Mouse (Mus musculus) lung, embryonic 15.5 days (tissue): Measurements from ENCODE around the gene Elf2. TPM values are rescaled to one million over a fixed set of nuclear protein-coding genes. Genes with fewer than 3 reads are reported as not detected.
A peak's percentile ranks its signal among the peaks of the same experiment; 100 is the strongest.

Experiments
- ATAC-seq: fragments of 200-750 bp; cut with Nextera tagmentation; 2 replicates; pipeline ENCODE4 v1.8.0; 2017; ENCODE audit warnings: moderate number of reproducible peaks, borderline replicate concordance; ENCODE audit not compliant: low FRiP score, low TSS enrichment; ENCODE audit errors: extremely low read depth
- H3K27ac ChIP-seq: fragments of 300-500 bp; sonication (generic); 2 replicates; pipeline ENCODE4 v1.5.1; 2015; ENCODE audit warnings: moderate library complexity, mild to moderate bottlenecking, inconsistent platforms
- H3K27me3 ChIP-seq: fragments of 300-500 bp; sonication (generic); 2 replicates; pipeline ENCODE4 v1.6.1; 2015; ENCODE audit warnings: inconsistent platforms
- H3K36me3 ChIP-seq: fragments of 300-500 bp; sonication (generic); 2 replicates; pipeline ENCODE4 v1.6.1; 2015; ENCODE audit warnings: inconsistent platforms
- H3K4me1 ChIP-seq: fragments of 300-500 bp; sonication (generic); 2 replicates; pipeline ENCODE4 v1.6.1; 2015; ENCODE audit warnings: inconsistent platforms
- H3K4me2 ChIP-seq: fragments of 300-500 bp; sonication (generic); 2 replicates; pipeline ENCODE4 v1.6.1; 2015; ENCODE audit warnings: inconsistent platforms, mild to moderate bottlenecking, moderate library complexity
- H3K4me3 ChIP-seq: fragments of 300-500 bp; sonication (generic); 2 replicates; pipeline ENCODE4 v1.5.1; 2015; ENCODE audit warnings: mild to moderate bottlenecking, inconsistent platforms
- H3K9ac ChIP-seq: fragments of 300-500 bp; sonication (generic); 2 replicates; pipeline ENCODE4 v1.6.1; 2015; ENCODE audit warnings: inconsistent platforms
- H3K9me3 ChIP-seq: fragments of 300-500 bp; sonication (generic); 2 replicates; pipeline ENCODE4 v1.6.1; 2016; ENCODE audit warnings: inconsistent platforms
- WGBS: fragments of 180-500 bp; shearing (Covaris S2); methylation state at CpG from one replicate; pipeline ENCODE4 v1.1.7; 2015; 5-methylcytosine and 5-hydroxymethylcytosine counted together
- polyA plus RNA-seq: library from polyadenylated mRNA; unstranded; fragments of >200 nt; fragmentation: Nextera tagmentation; extraction: Ambion mirVana; gene quantifications from 2 replicates; pipeline ENCODE4 v1.2.1, GENCODE M21; 2015

The Elf2 gene
- polyA plus RNA-seq, 1 experiment from 2014 or later = 69.9 TPM

GRCm38 (mm10) chr3:51248600-51248999 is 91.9 kb downstream of the Elf2 start:
- peaks cover 23% of the 10 kb centered on the region for H3K36me3 ChIP-seq
- 87% methylated on average over 6 of the region's 6 CpGs for WGBS

DNA sequence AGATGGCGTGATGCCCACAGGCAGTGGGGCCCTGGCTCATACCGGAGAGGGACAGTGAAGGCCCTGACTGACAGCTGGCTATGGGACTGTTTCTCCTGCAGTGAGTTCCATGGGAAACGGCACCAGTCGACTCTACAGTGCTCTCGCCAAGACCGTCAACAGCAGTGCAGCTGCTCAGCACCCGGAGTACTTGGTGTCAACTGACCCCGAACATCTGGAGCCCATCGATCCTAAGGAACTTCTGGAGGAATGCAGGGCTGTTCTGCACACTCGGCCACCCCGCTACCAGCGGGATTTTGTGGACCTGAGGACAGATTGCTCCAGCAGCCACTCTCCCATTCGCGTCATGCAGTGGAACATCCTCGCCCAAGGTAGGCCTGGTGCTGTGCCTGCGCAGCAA is 92.8 kb downstream of the Elf2 start:
- Histone ChIP-seq H3K9me3 (no peaks in the 10 kb centered on the region), H3K27me3 (no peaks in the 10 kb centered on the region), H3K4me2 (no peak overlapping the region), H3K4me3 (no peak overlapping the region), H3K9ac (no peak overlapping the region), H3K4me1 (peaks cover 14% of the 10 kb centered on the region; the same call in 1 of the 2 replicates), H3K36me3 (peaks cover 14% of the 10 kb centered on the region), H3K27ac (peak overlapping the region; percentile 15; the same call in 1 of the 2 replicates)
- 56% methylated on average over 16 of the region's 16 CpGs for WGBS
- ATAC-seq = peak; percentile 92

More at GRCm38 (mm10) chr3:51248600-51248999, 91.9 kb downstream of the Elf2 start:
- Histone ChIP-seq H3K4me2 (no peak overlapping the region), H3K9ac (no peak overlapping the region), H3K9me3 (no peaks in the 10 kb centered on the region), H3K4me1 (peaks cover 14% of the 10 kb centered on the region; the same call in 1 of the 2 replicates), H3K4me3 (no peak overlapping the region), H3K27me3 (no peaks in the 10 kb centered on the region), H3K27ac (no peak overlapping the region)
- no peak for ATAC-seq

GRCm38 (mm10) chr3:51239541-51239940 is 100.9 kb downstream of the Elf2 start:
- no peak overlapping the region for H3K4me2 ChIP-seq
- no peaks in the 10 kb centered on the region for H3K36me3 ChIP-seq
- WGBS = 94% methylated on average over 3 of the region's 3 CpGs
- no peaks in the 10 kb centered on the region for H3K27me3 ChIP-seq
- no peaks in the 10 kb centered on the region for H3K9me3 ChIP-seq
- H3K9ac ChIP-seq = no peak overlapping the region
- no peak overlapping the region for H3K27ac ChIP-seq
- no peak for ATAC-seq
- peaks cover 14% of the 10 kb centered on the region; the same call in 1 of the 2 replicates for H3K4me1 ChIP-seq
- H3K4me3 ChIP-seq = no peak overlapping the region

DNA sequence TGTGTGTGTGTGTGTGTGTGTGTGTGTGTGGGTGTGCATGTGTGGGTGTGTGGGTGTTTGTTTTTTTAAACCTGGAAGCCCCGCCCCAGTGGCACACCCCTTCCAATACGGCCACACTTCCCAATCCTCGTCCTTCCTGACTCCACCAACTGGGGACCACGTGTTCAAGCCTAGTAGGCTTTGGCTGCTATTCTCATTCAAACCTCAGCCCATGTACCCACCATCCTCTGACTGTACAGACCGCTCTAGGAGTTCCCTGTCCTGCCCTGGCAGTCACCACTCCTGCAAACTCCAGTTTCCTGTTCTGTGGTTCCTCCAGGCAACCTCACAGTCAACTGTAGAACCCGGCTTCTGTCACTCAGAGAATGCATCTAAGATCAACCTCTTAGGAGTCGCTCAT is 101.9 kb downstream of the Elf2 start:
- H3K4me3 ChIP-seq = no peak overlapping the region
- H3K9me3 ChIP-seq = no peaks in the 10 kb centered on the region
- H3K27ac ChIP-seq = no peak overlapping the region
- no peak for ATAC-seq
- 74% methylated on average over 7 of the region's 7 CpGs for WGBS
- H3K9ac ChIP-seq = no peak overlapping the region
- H3K27me3 ChIP-seq = no peaks in the 10 kb centered on the region
- no peak overlapping the region for H3K4me2 ChIP-seq
- H3K4me1 ChIP-seq = peaks cover 21% of the 10 kb centered on the region
- no peaks in the 10 kb centered on the region for H3K36me3 ChIP-seq

- Histone ChIP-seq H3K4me3 (no peak overlapping the region), H3K9ac (no peak overlapping the region), H3K4me2 (peak overlapping the region; percentile 34), H3K27ac (peak overlapping the region; percentile 79), H3K9me3 (no peaks in the 10 kb centered on the region), H3K4me1 (peaks cover 41% of the 10 kb centered on the region), H3K27me3 (no peaks in the 10 kb centered on the region), H3K36me3 (no peaks in the 10 kb centered on the region)
- ATAC-seq = no peak
- WGBS = 61% methylated on average over 5 of the region's 5 CpGs
Observed at GRCm38 (mm10) chr3:51234752-51235055, 105.8 kb downstream of the Elf2 start.

- H3K9me3 ChIP-seq = no peaks in the 10 kb centered on the region
- WGBS = 20% methylated on average over 13 of the region's 13 CpGs
Observed at GRCm38 (mm10) chr3:51233918-51234751, 106.3 kb downstream of the Elf2 start.

GRCm38 (mm10) chr3:51233474-51233873 is 107.0 kb downstream of the Elf2 start:
- peak overlapping the region; percentile 71 for H3K27ac ChIP-seq
- H3K36me3 ChIP-seq = no peaks in the 10 kb centered on the region
- no peak overlapping the region for H3K4me3 ChIP-seq
- no peak overlapping the region for H3K9ac ChIP-seq
- peak overlapping the region; percentile 29 for H3K4me2 ChIP-seq
- ATAC-seq = peak; percentile 44
- 38% methylated on average over 5 of the region's 5 CpGs for WGBS
- H3K4me1 ChIP-seq = peaks cover 41% of the 10 kb centered on the region
- H3K9me3 ChIP-seq = no peaks in the 10 kb centered on the region
- no peaks in the 10 kb centered on the region for H3K27me3 ChIP-seq

More at GRCm38 (mm10) chr3:51233918-51234751, 106.3 kb downstream of the Elf2 start:
- Histone ChIP-seq H3K4me1 (peaks cover 41% of the 10 kb centered on the region), H3K4me2 (peak overlapping the region; percentile 34), H3K36me3 (no peaks in the 10 kb centered on the region), H3K27me3 (no peaks in the 10 kb centered on the region), H3K9ac (no peak overlapping the region), H3K4me3 (no peak overlapping the region), H3K27ac (peak overlapping the region; percentile 79)
- ATAC-seq = peak; percentile 82

DNA sequence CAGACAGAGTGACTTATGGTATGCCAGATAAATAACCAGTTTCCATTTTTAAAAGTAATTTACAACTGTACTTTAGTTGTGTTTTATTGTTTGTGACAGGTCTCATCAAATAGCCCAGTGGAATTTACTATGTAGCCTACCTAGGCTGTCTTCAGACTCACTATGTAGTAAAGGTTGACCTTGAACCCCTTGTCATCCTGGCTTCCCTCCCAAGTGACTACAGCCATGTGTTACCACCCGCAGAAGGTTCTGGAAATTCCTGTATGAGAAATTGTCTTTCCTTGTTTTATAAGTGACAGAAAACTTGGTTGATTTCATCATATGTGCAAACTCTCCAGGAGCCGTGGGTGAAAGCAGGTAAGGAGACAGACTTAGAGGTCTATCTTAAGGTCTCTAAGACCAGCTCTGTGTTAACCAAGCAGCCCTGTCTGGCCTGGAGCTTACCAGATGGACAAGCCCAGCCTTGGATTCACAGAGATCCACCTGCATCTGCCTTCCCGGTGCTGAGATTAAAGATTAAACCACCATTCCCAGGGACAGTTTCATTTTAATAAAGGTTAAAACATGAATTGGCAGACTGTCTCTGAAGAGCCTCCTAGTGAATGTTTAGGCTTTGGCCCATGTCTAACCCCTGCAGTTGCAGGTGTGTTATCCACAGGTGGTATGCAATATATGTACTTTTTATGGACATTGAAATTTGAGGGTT is 108.1 kb downstream of the Elf2 start:
- WGBS = 80% methylated on average over 3 of the region's 3 CpGs
- Histone ChIP-seq H3K4me2 (no peak overlapping the region), H3K9me3 (no peaks in the 10 kb centered on the region), H3K27me3 (no peaks in the 10 kb centered on the region), H3K4me1 (peaks cover 34% of the 10 kb centered on the region), H3K9ac (no peak overlapping the region), H3K27ac (no peak overlapping the region), H3K36me3 (no peaks in the 10 kb centered on the region), H3K4me3 (no peak overlapping the region)
- no peak for ATAC-seq

DNA sequence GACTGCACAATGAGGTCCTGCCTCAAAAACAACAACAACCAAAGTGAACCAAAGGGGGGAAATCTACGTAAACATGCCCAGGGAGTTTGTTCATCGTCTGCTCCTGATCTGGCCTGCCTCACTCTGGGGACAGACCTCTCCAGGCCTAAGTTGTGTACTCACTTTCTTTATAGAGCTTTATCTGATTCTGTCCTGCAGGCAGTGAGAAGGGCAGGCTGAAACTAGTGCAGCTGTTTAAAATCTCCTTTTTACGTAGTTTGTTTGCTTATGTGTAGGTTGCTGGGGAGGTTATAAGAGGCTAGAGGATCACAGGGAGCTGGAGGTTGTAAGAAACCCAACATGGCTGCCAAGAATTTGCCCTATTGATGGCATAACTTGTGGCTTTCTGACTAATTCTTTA is 109.0 kb downstream of the Elf2 start:
- H3K9ac ChIP-seq = no peak overlapping the region
- H3K36me3 ChIP-seq = no peaks in the 10 kb centered on the region
- H3K9me3 ChIP-seq = no peaks in the 10 kb centered on the region
- peaks cover 39% of the 10 kb centered on the region for H3K4me1 ChIP-seq
- ATAC-seq = no peak
- no peaks in the 10 kb centered on the region for H3K27me3 ChIP-seq
- peak overlapping the region; percentile 35; the same call in 1 of the 2 replicates for H3K27ac ChIP-seq
- 56% methylated on average over 3 of the region's 3 CpGs for WGBS
- no peak overlapping the region for H3K4me3 ChIP-seq
- H3K4me2 ChIP-seq = no peak overlapping the region

- H3K9ac ChIP-seq = no peak overlapping the region
- no peak for ATAC-seq
- no peak overlapping the region for H3K4me2 ChIP-seq
- H3K36me3 ChIP-seq = no peaks in the 10 kb centered on the region
- no peak overlapping the region for H3K27ac ChIP-seq
- H3K27me3 ChIP-seq = no peaks in the 10 kb centered on the region
- 56% methylated on average over 5 of the region's 5 CpGs for WGBS
- H3K4me3 ChIP-seq = no peak overlapping the region
- H3K9me3 ChIP-seq = no peaks in the 10 kb centered on the region
- peaks cover 45% of the 10 kb centered on the region for H3K4me1 ChIP-seq
Observed at GRCm38 (mm10) chr3:51230886-51231285, 109.6 kb downstream of the Elf2 start.

DNA sequence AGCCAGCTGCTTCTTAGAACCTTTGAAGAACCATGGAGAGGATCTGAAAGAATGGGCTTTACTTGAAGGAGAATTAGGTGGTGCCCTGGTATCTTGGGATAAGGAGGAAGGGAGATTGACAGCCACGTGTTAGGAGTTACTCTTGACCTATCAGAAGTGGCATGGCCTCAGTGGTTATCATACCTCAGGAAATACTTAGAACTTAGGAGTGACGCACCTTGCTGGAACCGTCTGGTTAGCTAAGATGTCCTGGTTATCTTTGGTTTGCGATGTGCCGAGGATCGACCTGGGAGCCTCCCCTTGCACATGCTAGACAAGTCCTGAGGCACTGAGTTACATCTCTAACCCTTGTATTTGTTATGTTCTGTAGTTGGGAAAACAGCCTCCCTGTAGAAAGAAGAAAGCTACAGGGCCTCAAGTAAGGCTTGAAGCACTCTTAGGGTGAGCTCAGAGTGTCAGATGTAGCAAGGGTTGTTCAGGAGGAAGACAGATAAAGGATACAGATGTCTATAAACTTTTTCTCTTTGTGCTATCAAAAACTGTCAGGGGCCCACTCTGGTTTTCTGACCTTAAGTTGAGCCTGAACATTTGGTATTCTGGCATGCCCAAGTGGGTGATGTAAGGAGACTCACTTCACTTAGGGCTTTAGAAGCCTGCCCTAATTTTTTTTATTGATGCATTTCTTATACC is 110.2 kb downstream of the Elf2 start:
- H3K9me3 ChIP-seq = no peaks in the 10 kb centered on the region
- H3K4me3 ChIP-seq = no peak overlapping the region
- no peak overlapping the region for H3K27ac ChIP-seq
- no peak overlapping the region for H3K4me2 ChIP-seq
- H3K27me3 ChIP-seq = no peaks in the 10 kb centered on the region
- ATAC-seq = no peak
- H3K9ac ChIP-seq = no peak overlapping the region
- 79% methylated on average over 6 of the region's 6 CpGs for WGBS
- no peaks in the 10 kb centered on the region for H3K36me3 ChIP-seq
- H3K4me1 ChIP-seq = peaks cover 44% of the 10 kb centered on the region

DNA sequence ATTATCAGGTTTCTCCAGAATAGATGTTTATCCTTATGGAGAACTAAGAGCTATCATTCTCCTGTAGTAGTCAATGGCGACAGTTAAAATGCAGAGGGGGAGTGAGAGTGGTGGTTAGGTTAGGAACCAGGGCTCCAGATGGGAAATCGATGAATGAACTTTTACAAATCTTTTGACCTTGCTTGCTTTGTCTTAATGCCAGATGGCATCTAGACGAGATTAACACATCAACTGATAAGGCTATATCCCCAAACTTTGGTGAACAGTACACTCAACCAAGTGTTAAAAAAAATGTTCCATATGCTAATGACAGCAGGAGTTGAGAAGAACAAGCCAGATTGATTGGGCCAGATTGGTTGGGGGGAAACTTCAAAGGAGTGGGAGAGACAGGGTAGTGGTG is 111.2 kb downstream of the Elf2 start:
- Histone ChIP-seq H3K4me3 (no peak overlapping the region), H3K27ac (no peak overlapping the region), H3K36me3 (no peaks in the 10 kb centered on the region), H3K4me2 (no peak overlapping the region), H3K9ac (no peak overlapping the region), H3K9me3 (no peaks in the 10 kb centered on the region), H3K27me3 (no peaks in the 10 kb centered on the region), H3K4me1 (peaks cover 37% of the 10 kb centered on the region)
- ATAC-seq = no peak
- WGBS = 63% methylated on average over 3 of the region's 3 CpGs
